Mouse (Mus musculus): Measurements from ENCODE around the gene Bin2. TPM values are rescaled to one million over a fixed set of nuclear protein-coding genes. Genes with fewer than 3 reads are reported as not detected.

Bin2 gene
- polyA plus RNA-seq, 1 experiment: 23.9 TPM

- peak; percentile 44 for TF ChIP-seq CTCF (IDR thresholded peaks at IDR 0.05; ENCODE audit: insufficient read depth, low read length)
- 0 out of 2 replicates have a peak, but pooled peaks have one; percentile 27 for TF ChIP-seq POLR2A (IDR thresholded peaks at IDR 0.05; ENCODE audit: borderline replicate concordance, extremely low read depth, low read depth, low read length)
- WGBS: 3% methylated on average over 35 of the region's 35 CpGs
- peak; percentile 69 for DNase-seq
Measured at GRCm38 (mm10) chr15:100600047-100600695, 69.2 kb downstream of the Bin2 start.

GRCm38 (mm10) chr15:100599276-100600046 is 69.9 kb downstream of the Bin2 start, which contains the start of gene Pou6f1:
TSS of gene Pou6f1 (minus strand) at chr15:100599984.
- H3K4me3 ChIP-seq (replicated peaks; ENCODE audit: extremely low read depth, low read depth, low read length): peak within 1 kb of the TSS; percentile 86
- H3K4me1 ChIP-seq (ENCODE audit: control insufficient read depth, insufficient read depth, low read length): peaks cover 7% of the 10 kb centered on the region; the same call in 1 of the 2 replicates
- WGBS: 1% methylated on average over 74 of the region's 76 CpGs
- TF ChIP-seq CTCF (IDR thresholded peaks at IDR 0.05; ENCODE audit: insufficient read depth, low read length) (no peak), POLR2A (IDR thresholded peaks at IDR 0.05; ENCODE audit: borderline replicate concordance, extremely low read depth, low read depth, low read length) (no peak)
- peak; percentile 72 for DNase-seq

More at GRCm38 (mm10) chr15:100600047-100600695, 69.2 kb downstream of the Bin2 start:
- peaks cover 7% of the 10 kb centered on the region; the same call in 1 of the 2 replicates for H3K4me1 ChIP-seq (ENCODE audit: control insufficient read depth, insufficient read depth, low read length)
- peak overlapping the region; percentile 86 for H3K4me3 ChIP-seq (replicated peaks; ENCODE audit: extremely low read depth, low read depth, low read length)

- no peak for TF ChIP-seq CTCF (IDR thresholded peaks at IDR 0.05; ENCODE audit: insufficient read depth, low read length)
- peak; percentile 65; the same call in 1 of the 2 replicates for TF ChIP-seq POLR2A (IDR thresholded peaks at IDR 0.05; ENCODE audit: borderline replicate concordance, extremely low read depth, low read depth, low read length)
- peak; percentile 60 for DNase-seq
- WGBS: 1% methylated on average over 12 of the region's 12 CpGs
- Histone ChIP-seq H3K4me3 (replicated peaks; ENCODE audit: extremely low read depth, low read depth, low read length) (peak overlapping the region; percentile 86), H3K4me1 (ENCODE audit: control insufficient read depth, insufficient read depth, low read length) (peaks cover 7% of the 10 kb centered on the region; the same call in 1 of the 2 replicates)
Measured at GRCm38 (mm10) chr15:100598883-100599275, 70.5 kb downstream of the Bin2 start.

- TF ChIP-seq POLR2A (IDR thresholded peaks at IDR 0.05; ENCODE audit: borderline replicate concordance, extremely low read depth, low read depth, low read length) (no peak), CTCF (IDR thresholded peaks at IDR 0.05; ENCODE audit: insufficient read depth, low read length) (no peak)
- Histone ChIP-seq H3K4me3 (replicated peaks; ENCODE audit: extremely low read depth, low read depth, low read length) (peak overlapping the region; percentile 86), H3K4me1 (ENCODE audit: control insufficient read depth, insufficient read depth, low read length) (peaks cover 7% of the 10 kb centered on the region; the same call in 1 of the 2 replicates)
- WGBS: 29% methylated on average over 9 of the region's 9 CpGs
- peak; percentile 52 for DNase-seq
Measured at GRCm38 (mm10) chr15:100598287-100598882, 71.0 kb downstream of the Bin2 start.

DNA sequence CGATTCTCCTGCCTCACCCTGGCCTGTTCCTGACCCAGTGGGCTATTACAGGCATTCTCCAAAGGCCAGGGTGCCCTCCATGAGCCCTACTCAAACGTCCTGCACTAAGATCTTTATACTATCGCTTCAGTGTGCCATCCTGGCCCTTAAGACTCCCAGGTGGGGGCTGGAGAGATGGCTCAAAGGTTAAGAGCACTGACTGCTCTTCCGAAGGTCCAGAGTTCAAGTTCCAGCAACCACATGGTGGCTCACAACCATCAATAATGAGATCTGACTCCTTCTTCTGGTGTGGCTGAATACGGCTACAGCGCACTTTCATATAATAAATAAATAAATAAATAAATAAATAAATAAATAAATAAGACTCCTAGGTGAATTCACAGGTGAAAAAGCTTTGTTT is 76.5 kb downstream of the Bin2 start:
- no peaks in the 10 kb centered on the region for H3K4me1 ChIP-seq (ENCODE audit: control insufficient read depth, insufficient read depth, low read length)
- WGBS: 81% methylated on average over 6 of the region's 6 CpGs

More for the DNA sequence above, 76.5 kb downstream of the Bin2 start:
- no peak for DNase-seq
- TF ChIP-seq POLR2A (IDR thresholded peaks at IDR 0.05; ENCODE audit: borderline replicate concordance, extremely low read depth, low read depth, low read length) (no peak), CTCF (IDR thresholded peaks at IDR 0.05; ENCODE audit: insufficient read depth, low read length) (no peak)
- no peak overlapping the region for H3K4me3 ChIP-seq (replicated peaks; ENCODE audit: extremely low read depth, low read depth, low read length)

Other genes with a start within 250 kb of the Bin2 start
- gene Gm5475, start 247.4 kb downstream of the Bin2 start, polyA plus RNA-seq (2012; rRNA removed): not detected in 2 replicates
- 35.5 and 53.2 TPM in 2 replicates for gene Slc11a2, start 244.5 kb downstream of the Bin2 start, polyA plus RNA-seq (2012; rRNA removed)
- 32.6 and 44.4 TPM in 2 replicates for gene Letmd1, start 200.5 kb downstream of the Bin2 start, polyA plus RNA-seq (2012; rRNA removed)
- gene Csrnp2, start 174.1 kb downstream of the Bin2 start, polyA plus RNA-seq (2012; rRNA removed): 2.8 and 3.0 TPM in 2 replicates
- 7.7 and 8.2 TPM in 2 replicates for gene Tfcp2, start 117.5 kb downstream of the Bin2 start, polyA plus RNA-seq (2012; rRNA removed)
- 34.8 and 40.2 TPM in 2 replicates for gene Pou6f1, start 69.6 kb downstream of the Bin2 start, polyA plus RNA-seq (2012; rRNA removed)
- 846 and 1,111 TPM in 2 replicates for gene Dazap2, start 54.2 kb downstream of the Bin2 start, polyA plus RNA-seq (2012; rRNA removed)
- gene Smagp, start 32.6 kb downstream of the Bin2 start, polyA plus RNA-seq (2012; rRNA removed): 102 and 115 TPM in 2 replicates
- gene Cela1, start 18.4 kb upstream of the Bin2 start, polyA plus RNA-seq (2012; rRNA removed): 4.7 and 17.3 TPM in 2 replicates
- 3.8 and 4.0 TPM in 2 replicates for gene Galnt6, start 59.8 kb upstream of the Bin2 start, polyA plus RNA-seq (2012; rRNA removed)
- 4.3 and 4.4 TPM in 2 replicates for gene Slc4a8, start 92.2 kb upstream of the Bin2 start, polyA plus RNA-seq (2012; rRNA removed)
- 0.14 and 0.27 TPM in 2 replicates for gene Scn8a, start 200.3 kb upstream of the Bin2 start, polyA plus RNA-seq (2012; rRNA removed)